Mouse (Mus musculus): Measurements from ENCODE around the gene Zfp109.
"Not testable (repeated sequence)": the region's sequence is repeated elsewhere in the genome, so short reads cannot be mapped to it uniquely, and the experiment has no call there.

Zfp109 gene

DNA sequence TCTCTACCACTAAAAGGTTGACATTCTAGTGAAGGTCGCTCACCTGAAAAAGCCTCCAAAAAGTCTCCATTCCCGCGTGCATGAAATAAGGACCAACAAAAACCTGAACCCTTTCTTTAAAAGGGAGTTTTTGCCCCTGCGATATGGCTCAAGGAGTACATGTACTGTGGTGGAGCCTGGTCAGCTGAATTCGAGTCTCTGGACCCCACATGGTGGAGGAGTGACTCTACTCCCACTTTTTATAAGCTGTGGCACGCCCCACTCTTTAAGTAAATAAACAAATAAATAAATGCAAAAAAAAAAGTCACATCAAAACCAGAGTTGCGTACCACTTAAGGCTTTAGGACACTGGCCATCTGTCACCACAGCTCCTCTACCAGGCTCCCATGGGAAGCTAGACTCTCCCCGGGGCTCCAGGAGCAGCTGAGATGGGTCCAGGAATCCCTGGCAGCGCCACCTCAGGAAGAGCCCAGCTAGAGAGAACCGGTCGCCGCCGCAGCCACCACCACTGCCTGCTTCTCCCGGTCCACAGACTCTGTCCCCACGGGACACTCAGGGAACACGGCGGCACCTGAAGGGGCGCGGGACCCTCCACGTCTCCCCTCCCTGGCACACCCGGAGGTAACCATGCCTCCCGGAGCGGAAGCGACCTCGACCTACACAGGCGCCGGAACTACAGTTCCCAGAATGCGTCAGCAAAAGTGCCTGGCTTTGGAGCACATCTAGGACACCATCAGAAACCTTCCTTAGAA, at the start of gene Zfp109:
Gene Zfp109, minus strand, starts transcription at position 521 of the 752 bp plus-strand sequence.
- no peak for DNase-seq (ENCODE audit: low spot score)

- DNase-seq (ENCODE audit: low spot score), result no peak
These were observed 49.6 kb upstream of the Zfp109 start for GRCm38 (mm10) chr7:24286916-24287315.

DNA sequence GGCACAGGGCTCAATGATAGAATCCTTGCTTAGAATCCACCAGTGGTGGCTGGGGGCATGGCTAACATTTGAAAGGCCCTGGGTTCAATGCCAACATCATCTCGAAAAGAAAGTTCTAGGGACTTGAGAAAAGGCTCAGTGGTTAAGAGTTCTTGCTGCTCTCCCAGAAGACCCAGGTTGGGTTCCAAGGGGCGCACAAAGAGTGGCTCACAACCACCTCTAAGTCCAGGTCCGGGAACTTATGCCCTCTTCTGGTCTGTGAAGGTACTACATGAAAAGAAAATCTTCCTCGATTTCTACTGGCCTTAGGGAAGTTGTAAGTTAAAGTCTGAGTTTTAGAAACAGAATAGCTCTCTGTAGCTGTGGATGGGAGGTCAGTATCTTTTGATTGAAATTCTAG, 48.7 kb upstream of the Zfp109 start:
- DNase-seq (ENCODE audit: low spot score), result no peak

GRCm38 (mm10) chr7:24280858-24281145, 43.4 kb upstream of the Zfp109 start:
- DNase-seq (ENCODE audit: low spot score), result no peak

DNA sequence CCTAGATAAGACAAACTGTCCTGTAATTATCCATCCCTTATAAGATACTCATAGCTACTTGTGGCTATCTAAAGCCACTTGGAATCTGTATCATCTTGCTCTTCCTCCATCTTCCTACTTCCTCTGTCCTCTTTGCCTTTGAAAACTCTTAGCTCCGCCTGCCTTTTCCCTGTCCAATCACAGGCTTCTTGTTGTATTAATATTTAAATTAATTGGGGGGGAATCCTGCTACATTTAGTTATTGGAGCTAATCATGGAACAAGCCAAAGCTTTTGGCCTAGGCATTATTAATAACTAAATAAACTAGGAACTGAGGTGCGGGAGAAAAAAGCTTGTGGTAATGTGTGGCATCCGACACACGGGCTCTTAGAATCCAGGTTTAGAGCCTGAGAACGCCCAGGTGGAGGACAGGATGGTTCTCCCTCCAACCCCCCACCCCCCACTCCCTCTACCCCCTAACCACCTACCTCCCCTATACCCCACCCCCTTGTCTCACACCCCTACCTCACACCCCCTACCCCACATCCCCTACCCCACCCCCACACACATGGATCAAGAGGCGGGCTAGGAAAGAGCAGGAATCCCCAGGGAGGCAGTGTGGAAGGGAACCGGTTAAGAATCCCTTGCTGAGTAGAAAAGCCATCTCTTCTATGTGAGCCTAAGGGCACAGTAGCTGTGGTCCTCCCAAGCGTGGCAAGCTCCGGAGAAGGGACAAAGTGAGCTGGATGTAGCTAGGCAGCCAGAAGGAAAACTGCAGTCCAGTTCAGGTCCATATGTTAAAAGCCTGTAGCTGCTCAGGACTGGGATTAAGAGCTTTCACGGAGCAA, 42.9 kb upstream of the Zfp109 start:
- DNase-seq (ENCODE audit: low spot score), result no peak

DNA sequence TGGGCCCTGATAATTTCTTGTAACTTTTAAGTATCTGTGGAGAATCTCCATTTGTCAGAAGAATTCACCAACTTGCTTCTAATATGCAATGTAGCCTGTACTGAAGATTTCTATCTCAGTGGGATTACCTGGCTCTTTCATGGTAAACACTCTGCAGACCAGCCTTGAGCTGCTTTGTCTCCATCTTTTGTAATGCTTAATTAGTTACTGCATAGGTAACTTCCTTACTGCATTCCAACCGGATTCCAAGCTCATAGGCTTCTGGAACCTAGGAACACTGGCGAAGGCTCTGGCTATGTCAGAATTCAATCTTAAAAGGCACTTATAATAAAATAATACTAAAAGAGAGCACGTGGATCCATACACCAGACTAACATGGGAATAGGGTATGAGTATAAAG, 41.4 kb upstream of the Zfp109 start:
- DNase-seq (ENCODE audit: low spot score), result not testable (repeated sequence)

DNA sequence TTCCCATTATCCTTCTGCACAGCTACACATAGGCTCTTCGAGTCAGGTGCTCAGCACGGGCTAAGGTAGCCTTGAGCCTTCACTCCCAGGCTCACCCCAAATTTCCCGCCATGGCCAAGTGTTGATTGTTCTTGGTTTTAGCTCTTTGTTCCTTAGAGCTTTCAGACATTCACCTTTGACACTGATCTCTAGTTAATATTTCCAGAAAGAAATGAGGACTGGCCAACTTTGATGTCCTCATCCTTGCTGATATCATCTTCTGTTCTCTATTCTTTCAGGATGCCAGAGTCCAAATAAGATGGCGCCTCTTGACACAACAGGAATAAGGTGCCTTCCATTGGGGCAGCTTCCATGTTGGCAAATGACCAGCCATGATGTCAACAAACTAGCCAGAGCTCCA, 37.1 kb upstream of the Zfp109 start:
- no peak for DNase-seq (ENCODE audit: low spot score)

- DNase-seq (ENCODE audit: low spot score), result no peak
These were observed 33.8 kb upstream of the Zfp109 start for GRCm38 (mm10) chr7:24271191-24271590.

DNA sequence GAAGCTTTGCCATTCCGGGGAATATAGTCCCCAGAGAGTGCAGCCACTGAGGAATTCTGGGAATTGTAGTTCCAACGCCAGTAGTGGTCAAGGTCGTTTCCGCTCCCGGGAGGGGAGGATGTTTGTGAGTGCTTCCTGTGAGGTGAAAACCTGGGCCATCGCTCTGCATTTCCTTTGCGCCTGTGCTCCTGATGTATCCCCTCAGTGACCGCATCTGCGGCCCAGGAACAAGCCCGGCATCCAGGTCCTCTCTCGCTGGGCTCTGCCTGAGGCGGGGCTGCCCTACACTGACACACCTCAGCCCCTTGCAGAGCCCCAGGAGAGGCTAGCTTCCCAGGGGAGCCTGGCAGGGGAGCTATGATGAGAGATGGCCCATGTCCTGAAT, 32.9 kb upstream of the Zfp109 start, which contains the start of gene Zfp93:
Gene Zfp93, plus strand, starts transcription at position 133 of the 385 bp plus-strand sequence.
- no peak for DNase-seq (ENCODE audit: low spot score)

DNA sequence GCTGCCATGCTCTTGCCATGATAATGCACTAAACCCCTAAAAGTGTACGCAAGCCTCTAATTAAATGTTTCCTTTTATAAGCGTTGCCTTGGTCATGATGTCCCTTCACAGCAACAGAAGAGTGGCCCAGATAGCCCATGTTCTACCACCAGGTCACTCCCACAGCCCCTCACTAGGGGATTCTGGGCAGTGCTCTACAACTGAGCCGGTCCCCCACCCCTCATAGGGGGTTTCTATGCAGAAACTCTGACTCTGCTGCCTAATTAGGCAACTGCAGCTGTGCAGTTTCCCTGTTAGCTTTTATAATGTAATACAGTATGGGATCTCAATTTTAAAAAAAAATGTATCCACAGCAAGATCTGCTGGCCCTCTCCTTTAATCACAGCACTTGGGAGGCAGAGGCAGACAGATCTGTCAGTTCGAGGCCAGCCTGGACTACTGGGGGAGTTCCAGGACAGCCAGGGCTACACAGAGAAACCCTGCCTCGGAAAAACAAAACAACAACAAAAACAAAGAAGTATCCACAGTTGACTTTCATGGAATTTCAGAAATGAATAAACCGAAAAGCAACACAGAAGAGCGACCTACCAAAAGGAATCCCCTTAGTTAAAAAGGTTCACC, 32.4 kb upstream of the Zfp109 start:
- DNase-seq (ENCODE audit: low spot score), result no peak

DNA sequence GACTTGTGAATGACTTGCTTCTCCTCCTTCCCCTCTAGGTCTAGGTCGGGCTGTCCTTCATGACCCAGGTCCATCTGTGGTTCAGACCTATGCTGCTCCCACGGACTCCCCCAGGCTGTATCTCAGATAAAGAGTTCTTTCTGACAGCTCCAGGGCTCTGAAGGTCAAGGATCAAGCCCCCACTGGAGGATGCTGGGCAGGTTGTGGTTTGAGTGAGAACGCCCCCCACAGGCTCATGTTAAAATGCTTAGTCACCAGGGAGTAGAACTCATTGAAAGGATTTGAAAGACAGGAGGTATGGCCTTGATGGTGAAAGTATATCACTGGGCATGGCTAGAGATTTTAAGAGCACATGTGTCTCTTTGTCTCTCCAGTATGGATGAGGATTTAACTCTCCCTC, 31.9 kb upstream of the Zfp109 start:
- no peak for DNase-seq (ENCODE audit: low spot score)

GRCm38 (mm10) chr7:24268176-24269155, 31.1 kb upstream of the Zfp109 start:
- no peak for DNase-seq (ENCODE audit: low spot score)

GRCm38 (mm10) chr7:24260000-24260312, 22.6 kb upstream of the Zfp109 start:
- DNase-seq (ENCODE audit: low spot score), result no peak

GRCm38 (mm10) chr7:24259306-24259999, 22.1 kb upstream of the Zfp109 start:
- no peak for DNase-seq (ENCODE audit: low spot score)

DNA sequence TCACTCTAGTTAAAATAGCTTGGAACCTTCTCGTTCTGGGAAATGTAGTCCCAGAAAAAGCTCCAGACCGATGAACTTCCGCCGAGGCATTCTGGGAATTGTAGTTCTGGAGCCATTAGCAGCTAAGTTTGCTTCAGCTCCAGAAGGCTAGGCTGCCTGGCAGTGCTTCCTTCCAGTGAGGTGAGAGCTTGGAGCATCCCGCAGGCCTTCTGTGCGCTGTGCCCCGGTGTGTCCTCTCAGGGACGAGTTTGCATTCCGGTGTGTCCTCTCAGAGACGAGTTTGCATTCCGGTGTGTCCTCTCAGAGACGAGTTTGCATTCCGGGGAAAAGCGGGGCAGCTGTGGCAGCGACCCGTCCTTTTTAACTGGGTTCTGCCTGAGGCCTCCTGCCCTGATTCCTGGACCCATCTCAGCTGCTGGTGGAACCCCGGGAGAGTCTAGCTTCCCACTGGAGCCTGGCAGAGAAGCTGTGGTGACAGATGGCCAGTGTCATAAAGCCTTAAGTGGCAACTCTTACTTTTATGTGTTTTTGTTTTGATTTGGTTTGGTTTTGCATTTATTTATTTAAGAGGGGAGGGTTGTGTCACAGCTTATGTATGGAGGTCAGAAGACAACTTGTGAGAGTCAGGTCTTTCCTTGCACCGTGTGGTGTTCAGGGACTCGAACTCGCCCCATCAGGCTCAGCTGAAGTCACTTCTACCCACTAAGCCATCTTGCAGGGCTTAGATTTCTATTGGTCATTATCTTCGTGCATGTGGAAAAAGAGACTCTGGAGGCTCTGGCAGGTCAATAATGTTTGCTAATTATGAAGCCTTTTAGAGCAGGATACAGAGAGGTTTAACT, 17.5 kb upstream of the Zfp109 start, which contains the start of gene Zfp108:
Gene Zfp108, plus strand, starts transcription at position 162 of the 842 bp plus-strand sequence.
- no peak for DNase-seq (ENCODE audit: low spot score)

GRCm38 (mm10) chr7:24253779-24254615, 16.6 kb upstream of the Zfp109 start:
- DNase-seq (ENCODE audit: low spot score), result no peak

GRCm38 (mm10) chr7:24211343-24211742, 26.0 kb downstream of the Zfp109 start, which contains the start of gene Zfp111:
Gene Zfp111, minus strand, starts transcription at chr7:24211443.
- no peak for DNase-seq (ENCODE audit: low spot score)

GRCm38 (mm10) chr7:24210296-24210695, 27.1 kb downstream of the Zfp109 start:
- DNase-seq (ENCODE audit: low spot score), result no peak

DNA sequence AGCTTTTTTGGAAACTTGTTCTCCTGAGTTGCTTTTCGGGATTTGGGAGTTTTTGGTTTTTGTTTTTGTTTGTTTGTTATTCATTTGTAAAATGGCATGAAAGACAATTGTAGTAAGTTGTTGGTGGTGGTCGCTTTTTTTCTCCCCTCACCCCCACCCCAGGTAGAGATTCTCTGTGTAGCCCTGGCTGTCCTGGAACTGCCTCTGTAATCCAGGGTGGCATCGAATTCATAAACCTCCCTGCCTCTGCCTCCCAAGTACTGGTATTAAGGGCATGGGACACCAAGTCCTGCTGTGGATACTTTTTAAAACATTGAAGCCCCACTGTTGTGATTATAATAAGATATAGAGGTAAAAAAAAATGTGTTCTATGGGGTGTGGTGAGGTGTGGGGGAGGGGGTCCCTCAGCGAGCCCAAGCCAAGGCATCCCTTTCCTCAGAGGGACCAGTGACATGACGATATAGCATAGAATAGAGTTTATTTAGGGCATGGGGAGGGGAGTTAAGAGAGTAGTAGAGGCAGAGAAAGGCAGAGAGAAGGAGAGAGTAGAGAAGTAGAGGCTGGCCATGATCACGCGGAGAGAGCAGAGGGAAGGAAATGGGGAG, 29.0 kb downstream of the Zfp109 start:
- no peak for DNase-seq (ENCODE audit: low spot score)
